Mouse (Mus musculus): ENCODE measurements at regions not wholly inside any gene's neighbourhood (a gene's known extent, or its start where the extent isn't known, plus 50 kb on each side); places are given as distances from the start of the nearest gene placed in this dataset.

DNA sequence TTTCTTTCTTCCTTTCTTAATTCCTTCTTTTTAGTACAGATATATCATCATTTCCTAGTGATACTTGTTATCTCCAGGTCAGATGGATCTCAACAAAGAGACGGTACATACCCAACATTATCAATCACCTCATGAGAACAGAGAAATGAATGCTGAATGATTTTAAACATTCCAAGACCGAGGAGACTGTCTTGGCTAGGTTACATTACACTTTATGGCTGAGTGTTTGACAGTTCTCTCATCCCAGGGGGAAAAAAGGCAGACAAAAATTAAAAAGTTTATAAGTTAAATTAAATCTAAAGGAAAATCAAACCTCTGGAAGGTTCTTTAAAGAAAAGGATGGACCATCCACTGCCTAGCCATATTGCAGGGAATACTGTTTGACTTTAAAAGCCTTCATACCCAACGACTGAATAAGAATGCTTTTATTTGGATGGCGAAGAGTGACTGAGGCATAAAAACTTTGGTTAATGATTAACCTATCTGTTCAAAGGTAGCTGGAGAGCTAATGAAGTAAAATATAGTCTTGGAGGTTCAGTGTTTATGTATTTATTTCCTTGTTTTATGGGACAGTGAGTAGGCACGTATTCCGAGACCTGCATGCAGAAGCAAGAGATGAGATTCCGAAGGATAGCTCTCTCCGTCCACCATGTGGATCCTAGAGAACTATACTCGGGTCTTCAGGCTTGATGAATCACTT is 88.4 kb upstream of the Cblb start:
- no peak for TF ChIP-seq POLR2A (IDR thresholded peaks at IDR 0.05; ENCODE audit: low read depth, low read length)
- no peak for TF ChIP-seq CTCF (IDR thresholded peaks at IDR 0.05; ENCODE audit: borderline replicate concordance, insufficient read depth, low read length)
- H3K4me1 ChIP-seq (ENCODE audit: control insufficient read depth, insufficient read depth, low read length): no peaks in the 10 kb centered on the region
- H3K4me3 ChIP-seq (ENCODE audit: insufficient read depth, low read length): no peak overlapping the region
- H3K27ac ChIP-seq (ENCODE audit: insufficient read depth, low read length): no peak overlapping the region

DNA sequence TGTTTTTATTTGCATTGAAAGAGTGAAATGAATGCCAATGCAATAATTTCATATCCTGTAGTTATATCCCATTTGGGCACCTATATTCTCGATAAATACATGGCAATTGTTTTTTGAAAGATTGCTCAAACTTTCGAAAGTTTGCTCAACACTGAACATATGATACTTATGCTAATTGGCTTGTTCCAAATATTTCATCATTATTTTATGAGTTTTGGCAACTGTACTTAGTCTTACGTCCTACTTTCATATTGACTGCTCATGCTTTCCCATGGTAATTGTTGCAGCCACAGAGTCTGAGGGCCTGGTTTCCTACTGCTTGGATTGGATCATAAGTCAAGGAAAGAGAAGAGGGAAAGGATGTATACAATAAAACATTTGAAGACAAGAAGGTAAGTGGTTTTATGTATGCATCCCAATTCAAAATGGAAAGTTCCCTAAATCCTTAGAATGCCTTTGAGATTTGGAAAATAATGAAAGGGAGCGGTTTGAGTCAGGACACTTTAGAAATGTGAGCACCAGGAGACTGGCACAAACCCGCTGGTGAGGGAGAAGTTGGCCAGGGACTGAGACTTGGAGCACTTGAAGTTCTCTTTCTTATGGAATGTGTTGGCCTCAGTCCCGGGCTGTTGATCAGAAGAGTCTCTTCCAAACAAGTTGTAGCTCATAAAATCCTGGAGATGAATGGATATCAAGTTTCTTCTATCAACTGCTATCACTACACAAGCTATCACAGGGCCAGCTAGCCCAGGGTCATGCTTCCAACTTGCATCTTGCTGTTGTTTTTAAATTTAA is 63.8 kb upstream of the Cblb start:
- Histone ChIP-seq H3K4me3 (ENCODE audit: insufficient read depth, low read length) (no peak overlapping the region), H3K27ac (ENCODE audit: insufficient read depth, low read length) (no peak overlapping the region), H3K4me1 (ENCODE audit: control insufficient read depth, insufficient read depth, low read length) (no peaks in the 10 kb centered on the region)
- no peak for TF ChIP-seq CTCF (IDR thresholded peaks at IDR 0.05; ENCODE audit: borderline replicate concordance, insufficient read depth, low read length)

All from embryonic fibroblast, embryonic 13.5 days (primary cell).